Mouse (Mus musculus): ENCODE measurements around the gene Smco4.
"Not testable (repeated sequence)": the region's sequence is repeated elsewhere in the genome, so short reads cannot be mapped to it uniquely, and the experiment has no call there.

Gene Smco4

GRCm38 (mm10) chr9:15493235-15493924 is at the start of gene Smco4:
Gene Smco4, plus strand, starts transcription at chr9:15493432.
- DNase-seq (ENCODE audit: low spot score in 2 of 2): peak; percentile 33 to 51

DNA sequence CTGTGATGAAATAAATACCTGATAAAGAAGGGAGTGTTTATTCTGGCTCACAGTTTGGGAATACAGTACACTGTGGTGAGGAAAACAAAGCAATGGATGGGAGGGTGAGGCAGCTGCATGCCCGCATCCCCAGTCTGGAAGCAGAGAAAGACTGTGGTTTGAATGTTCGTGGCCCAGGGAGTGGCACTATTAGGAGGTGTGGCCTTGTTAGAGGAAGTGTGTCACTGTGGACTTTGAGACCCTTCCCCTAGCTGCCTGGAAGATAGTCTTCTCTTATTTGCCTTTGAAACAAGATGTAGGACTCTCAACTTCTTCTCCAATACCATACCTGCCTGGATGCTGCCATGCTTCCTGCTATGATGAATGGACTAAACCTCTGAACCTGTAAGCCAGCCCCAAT is 45.8 kb upstream of the Smco4 start:
- DNase-seq (ENCODE audit: low spot score in 2 of 2): no peak

DNA sequence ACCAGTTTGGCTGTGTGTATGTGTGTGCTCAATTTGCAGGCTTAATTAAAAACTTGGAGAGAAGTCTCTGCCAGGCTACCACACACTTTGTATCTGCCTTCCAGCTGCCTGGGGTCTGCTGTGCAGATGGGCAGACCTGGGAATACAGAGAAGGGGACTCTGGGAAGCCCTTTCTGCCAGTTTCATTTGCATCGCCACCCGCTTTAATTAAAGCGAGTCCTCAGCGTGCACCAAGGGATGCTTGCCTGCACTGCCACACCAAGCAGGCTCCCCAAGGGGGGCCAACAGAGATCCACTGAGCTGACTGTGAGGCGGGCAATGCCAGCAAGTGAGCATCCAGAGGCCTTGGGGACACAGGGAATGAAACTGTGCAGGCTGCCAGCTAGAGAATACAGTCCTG is 42.3 kb upstream of the Smco4 start:
- DNase-seq (ENCODE audit: low spot score in 2 of 2): no peak

DNA sequence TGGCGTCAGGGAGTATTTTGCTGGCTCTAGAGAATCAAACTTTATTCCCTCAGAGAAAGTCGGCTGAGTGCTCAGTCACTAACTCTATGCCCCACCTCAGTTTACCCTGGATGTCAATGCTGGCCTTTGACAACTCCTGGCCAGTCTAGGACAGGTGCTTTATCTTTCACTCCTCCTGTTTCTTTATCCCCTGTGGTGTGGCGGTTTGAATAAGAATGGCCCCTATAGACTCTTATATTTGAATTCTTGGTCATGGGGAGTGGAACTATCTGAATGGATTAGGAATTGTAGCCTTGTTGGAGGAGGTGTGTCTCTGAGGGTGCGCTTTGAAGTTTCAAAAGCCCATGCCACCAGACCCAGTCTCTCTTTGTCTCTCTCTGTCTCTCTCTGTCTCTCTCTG is 21.0 kb upstream of the Smco4 start:
- no peak for DNase-seq (ENCODE audit: low spot score in 2 of 2)

GRCm38 (mm10) chr9:15473206-15473605 is 20.0 kb upstream of the Smco4 start:
- DNase-seq (ENCODE audit: low spot score in 2 of 2): no peak

DNA sequence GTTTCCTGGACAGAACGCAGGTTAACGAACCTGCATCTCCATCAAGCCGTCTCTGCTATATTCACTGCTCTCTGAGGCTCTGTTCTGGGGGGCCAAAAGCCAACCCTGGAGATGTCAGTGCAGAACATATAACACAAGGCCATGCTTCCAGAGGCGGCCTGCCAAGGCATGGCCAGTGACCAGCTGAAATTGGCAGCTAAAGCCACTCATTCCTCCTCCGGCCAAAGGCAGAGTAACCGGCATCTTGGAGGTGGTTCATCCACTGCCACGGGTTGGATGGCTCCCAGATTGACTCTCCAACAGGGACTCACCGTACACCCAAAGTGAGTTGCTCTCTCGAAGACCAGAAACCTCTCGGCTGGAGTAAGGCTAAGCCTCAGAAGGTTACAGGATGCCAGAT is 15.7 kb upstream of the Smco4 start:
- no peak for DNase-seq (ENCODE audit: low spot score in 2 of 2)

GRCm38 (mm10) chr9:15487682-15488424 is 5.4 kb upstream of the Smco4 start:
- DNase-seq (ENCODE audit: low spot score in 2 of 2): no peak

DNA sequence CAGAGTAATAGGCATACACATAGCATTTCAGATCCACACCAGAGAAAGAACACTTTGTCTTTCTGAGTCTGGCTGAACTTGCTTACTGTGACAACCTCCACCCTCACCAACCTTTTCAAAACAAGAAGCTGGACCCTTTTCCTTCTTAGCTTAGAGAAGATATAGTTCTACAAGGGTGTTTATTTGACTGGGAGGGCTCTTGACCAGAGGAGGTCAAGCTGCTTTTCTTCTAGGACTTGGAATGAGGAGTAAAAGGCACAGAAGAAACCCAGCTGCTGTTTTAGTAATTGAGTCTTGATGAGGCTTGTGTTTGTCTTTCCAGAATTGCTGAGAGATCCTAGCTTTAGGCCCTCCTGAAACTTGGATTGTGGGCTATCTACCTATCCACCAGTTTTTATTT is 3.9 kb upstream of the Smco4 start:
- DNase-seq (ENCODE audit: low spot score in 2 of 2): no peak

- no peak for DNase-seq (ENCODE audit: low spot score in 2 of 2)
These were observed 2.7 kb upstream of the Smco4 start for GRCm38 (mm10) chr9:15490331-15491100.

DNA sequence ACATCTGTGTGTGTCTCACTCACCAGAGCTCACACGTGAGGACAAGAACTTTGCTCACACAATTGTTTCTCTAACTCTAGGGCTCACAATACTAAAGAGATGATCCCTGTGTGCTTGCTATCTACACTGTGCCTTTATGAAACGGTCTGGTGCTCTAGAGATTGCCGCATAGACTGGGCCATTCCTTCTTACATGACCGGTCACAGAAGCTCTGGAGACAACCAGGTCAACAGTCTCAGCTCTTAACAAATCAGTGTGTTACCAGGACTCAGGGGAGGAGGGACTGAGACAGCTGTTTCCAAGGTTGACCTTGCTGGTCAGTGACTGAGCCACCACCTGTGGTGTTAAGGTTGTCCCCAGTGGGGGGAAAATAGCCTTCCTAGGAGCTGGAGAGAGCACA is 1.5 kb upstream of the Smco4 start:
- DNase-seq (ENCODE audit: low spot score in 2 of 2): no peak

DNA sequence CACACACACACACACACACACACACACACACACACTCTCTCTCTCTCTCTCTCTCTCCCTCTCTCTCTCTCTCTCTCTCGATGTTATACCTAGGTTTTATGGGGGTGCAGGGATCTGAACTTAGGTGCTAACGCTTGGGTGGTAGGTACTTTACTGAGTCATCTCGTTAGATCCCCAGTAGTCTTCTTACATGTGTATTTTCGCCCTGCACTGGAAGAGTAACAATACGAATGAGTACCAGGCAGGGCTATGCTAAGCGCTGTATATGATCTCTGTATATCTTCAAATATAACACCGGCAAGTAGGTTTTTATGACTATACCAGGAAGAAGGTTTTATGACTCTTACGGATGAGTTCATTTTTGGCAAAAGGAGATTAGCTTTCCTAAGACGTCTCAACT is 831 bp upstream of the Smco4 start:
- no peak for DNase-seq (ENCODE audit: low spot score in 2 of 2)

DNA sequence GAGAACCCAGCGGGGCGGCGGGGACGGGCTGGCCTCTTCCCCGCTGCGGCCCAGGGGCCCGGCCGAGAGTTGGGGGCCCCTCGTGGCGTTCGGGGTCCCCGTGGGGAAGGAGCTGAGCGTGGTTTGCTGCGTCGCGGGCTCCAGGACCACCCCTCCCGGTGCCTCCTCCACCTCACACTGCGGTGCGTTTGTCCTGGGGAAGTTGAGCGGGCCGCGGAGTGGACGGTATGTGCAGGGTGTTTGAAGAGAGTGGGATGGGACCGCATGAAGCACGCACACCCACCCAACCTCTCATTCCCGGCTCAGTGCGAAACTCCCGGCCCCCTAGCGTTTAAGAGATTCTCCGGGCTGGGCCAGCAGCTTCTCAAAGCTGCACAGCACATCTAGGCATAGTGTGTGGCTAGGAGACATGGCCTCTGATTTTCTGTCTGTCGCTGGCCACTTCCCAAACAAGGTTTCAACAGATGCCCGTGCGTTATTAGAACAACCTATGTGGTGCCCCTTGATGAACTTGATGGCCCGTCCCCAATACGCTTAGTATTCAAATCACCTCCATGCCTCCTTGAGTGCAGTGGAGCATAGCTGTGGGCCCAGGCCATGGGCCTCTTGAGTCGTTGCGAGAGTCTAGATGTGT is 810 bp downstream of the Smco4 start:
- DNase-seq (ENCODE audit: low spot score in 2 of 2): peak; percentile 49 to 60

DNA sequence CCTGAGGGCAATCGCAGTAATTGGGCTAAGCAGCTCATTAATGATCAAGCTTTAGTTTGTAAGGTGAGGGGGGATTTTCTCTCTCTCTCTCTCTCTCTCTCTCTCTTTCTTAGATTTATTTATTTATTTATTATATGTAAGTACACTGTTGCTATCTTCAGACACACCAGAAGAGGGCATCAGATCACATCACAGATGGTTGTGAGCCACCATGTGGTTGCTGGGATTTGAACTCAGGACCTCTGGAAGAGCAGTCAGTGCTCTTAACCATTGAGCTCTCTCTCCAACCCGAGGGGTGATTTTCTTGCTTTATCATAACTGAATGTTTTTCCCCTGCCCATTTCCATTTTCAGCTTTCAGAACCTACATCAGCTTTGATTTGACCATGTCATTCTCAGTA is 2.0 kb downstream of the Smco4 start:
- DNase-seq (ENCODE audit: low spot score in 2 of 2): not testable (repeated sequence)

DNA sequence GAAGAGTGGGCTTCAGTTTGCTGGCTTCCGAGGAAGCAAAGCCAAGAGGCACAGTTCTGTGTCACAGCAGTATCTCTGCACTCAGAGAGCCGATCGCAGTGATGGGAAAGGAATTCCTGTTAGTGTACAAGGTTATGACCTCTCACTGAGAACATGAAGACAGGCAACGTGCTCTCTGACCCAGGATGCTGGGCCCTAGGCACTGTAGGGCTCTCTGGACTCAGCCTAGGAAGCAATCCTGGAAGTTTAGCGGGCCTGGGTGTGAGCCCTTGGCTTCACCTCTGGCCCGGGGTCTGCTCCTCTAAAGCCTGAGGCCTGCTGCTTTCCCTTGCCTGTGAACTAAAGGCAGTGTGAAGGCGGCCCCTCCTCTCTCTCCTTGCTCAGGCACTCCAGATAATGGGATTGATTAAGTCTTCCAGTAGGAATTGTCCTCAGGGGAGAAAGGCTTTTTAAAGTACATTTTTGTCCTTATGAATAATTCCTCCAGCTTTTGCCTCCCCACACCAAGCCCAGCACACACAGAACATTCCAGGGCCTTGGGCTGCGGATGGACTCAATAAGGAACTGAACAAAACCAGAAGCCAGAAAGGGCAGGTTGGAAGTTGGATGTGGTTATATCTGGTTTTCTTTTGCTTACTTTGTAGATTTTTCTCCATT is 2.8 kb downstream of the Smco4 start:
- DNase-seq (ENCODE audit: low spot score in 2 of 2): no peak

- no peak for DNase-seq (ENCODE audit: low spot score in 2 of 2)
These were observed 6.8 kb downstream of the Smco4 start for GRCm38 (mm10) chr9:15500025-15500424.

DNA sequence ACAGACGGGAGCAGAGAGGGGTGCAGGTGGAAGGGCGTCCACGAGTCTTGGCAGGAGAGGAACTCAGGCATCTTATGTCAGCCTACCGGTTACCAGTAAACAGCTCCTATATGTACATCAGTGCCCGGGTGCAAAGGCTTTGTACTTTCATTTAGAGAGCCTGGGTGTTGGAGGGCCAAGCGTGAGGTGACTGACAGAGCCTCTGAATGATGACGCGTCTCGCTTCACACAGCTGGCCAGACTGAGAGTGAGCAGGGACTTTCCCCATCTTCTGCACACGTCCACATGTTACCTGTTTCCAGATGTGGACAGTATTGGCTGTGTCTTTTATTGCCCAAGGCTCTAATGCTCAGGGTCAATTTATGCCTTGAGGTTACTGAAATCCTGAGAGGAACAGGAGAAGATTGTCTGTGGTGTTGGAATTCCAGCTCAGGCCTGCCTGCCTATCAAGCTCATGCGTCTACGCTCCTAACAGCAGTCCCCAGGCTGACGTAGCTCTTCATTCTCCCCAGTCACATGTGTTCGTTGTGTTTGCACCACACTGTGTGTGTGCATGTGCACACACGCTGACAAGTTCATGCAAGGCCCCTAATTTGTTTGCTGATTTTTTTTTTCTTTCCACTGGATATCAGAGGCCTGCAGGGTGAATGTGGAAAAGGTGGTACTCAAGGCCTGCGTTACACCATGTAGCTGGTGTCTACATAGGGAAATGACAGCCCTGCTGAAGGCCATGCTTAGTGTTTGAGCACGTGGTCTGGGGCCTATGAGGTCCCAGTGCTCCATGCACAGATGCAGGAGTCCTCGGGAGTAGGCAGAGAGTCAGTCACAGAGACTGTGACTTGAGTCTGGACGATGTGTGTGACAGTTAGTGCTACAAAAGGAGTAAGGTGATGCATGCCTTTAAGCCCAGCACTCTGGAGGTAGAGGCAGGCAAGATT is 8.4 kb downstream of the Smco4 start:
- no peak for DNase-seq (ENCODE audit: low spot score in 2 of 2)

DNA sequence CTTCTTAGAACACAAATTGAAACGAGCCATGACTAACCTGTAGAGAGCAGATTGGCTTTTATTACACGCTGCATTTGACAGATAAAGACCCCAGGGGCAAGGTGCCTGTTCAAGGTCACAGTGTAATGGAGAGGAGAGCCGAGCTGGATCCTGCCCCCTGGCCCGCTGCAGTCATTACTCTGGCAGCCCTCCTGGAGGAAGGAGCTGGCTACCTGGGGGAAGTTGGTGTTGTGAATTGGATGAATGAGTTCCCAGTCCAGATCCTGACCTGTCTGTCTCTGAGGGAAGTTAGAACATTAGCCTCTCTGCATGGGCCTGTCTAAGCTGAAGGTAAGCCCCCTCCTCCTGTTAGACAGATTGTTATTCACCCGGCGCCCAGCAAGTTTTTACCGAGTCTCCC is 9.2 kb downstream of the Smco4 start:
- DNase-seq (ENCODE audit: low spot score in 2 of 2): no peak

DNA sequence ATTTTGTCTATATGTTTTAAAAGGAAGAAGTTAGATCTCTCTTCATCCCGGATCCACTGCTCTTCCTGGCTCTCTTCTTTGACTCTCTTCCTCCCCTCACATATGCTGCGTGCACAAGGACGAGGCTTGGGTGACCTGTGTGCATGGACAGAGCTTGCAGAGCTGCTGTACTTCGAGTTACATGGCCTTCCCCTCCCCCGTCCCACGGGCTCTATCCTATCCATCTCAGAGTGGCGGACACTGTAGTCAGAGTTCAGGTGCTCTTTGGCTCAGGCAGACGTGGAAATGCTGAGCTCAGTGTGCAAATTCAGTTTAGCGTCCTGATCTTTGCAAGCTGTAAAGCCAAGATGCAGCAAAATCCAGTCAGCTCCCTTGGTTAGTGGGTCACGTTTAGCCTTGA is 10.1 kb downstream of the Smco4 start:
- DNase-seq (ENCODE audit: low spot score in 2 of 2): no peak

DNA sequence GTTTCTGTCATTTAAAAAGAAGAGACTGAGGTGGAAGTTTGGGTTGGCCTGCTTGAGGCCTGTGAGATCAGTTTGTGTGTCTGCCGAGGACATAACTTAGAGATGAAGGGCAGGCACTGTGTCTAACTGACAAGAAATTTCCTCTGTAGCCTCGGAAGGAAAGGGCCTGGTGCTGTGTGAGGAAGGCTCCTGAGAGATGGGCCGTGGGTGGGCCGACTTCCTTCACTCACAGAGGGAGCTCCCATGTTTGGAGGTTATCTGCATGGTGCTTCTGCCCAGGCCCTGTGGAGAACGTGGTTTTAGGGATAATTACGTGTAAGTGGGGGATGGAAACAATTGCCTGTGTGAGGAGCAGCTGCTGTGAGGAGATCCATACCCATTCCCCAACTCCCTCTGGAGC is 10.6 kb downstream of the Smco4 start:
- no peak for DNase-seq (ENCODE audit: low spot score in 2 of 2)

DNA sequence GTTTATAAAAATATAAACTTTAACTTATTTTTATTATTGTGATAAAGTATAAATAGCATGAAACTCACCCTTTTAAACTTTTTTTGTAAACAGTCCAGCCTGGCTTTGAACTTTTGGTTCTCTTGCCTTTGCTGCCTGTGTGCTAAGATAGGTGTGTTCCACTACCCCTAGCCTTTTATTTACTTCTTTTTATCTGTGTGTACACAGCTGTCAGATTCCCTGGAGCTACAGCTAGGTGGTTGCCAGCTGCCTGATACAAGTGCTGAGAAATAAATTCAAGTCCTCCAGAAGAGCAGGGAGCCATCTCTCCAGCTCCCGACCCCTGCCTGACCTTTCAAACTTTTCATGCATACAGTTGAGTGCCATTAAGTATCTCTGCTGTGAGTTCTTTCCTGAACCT is 12.1 kb downstream of the Smco4 start:
- DNase-seq (ENCODE audit: low spot score in 2 of 2): no peak

- DNase-seq (ENCODE audit: low spot score in 2 of 2): no peak
These were observed 13.6 kb downstream of the Smco4 start for GRCm38 (mm10) chr9:15506863-15507262.
